Mouse (Mus musculus) forebrain, postnatal 0 days (tissue): Measurements from ENCODE around the gene Psmc2. TPM values are rescaled to one million over a fixed set of nuclear protein-coding genes. Genes with fewer than 3 reads are reported as not detected.
A peak's percentile ranks its signal among the peaks of the same experiment; 100 is the strongest.

Source experiments
- ATAC-seq: fragments of 200-750 bp; cut with Nextera tagmentation; 2 replicates; pipeline ENCODE4 v1.8.0; 2017; ENCODE audit warnings: mild to moderate bottlenecking, moderate library complexity
- DNase-seq: peaks from one replicate; pipeline ENCODE4 v3.0.0-alpha.2; 2015
- H3K27ac ChIP-seq: fragments of 300-500 bp; sonication (generic); 2 replicates; pipeline ENCODE4 v1.5.1; 2014; ENCODE audit warnings: low read depth, mild to moderate bottlenecking, antibody characterized with exemption, low read length, moderate library complexity, mixed read lengths
- H3K27me3 ChIP-seq: fragments of 300-500 bp; sonication (generic); 2 replicates; pipeline ENCODE4 v1.6.1; 2014; ENCODE audit warnings: mild to moderate bottlenecking, low read length, mixed read lengths; ENCODE audit not compliant: insufficient read depth
- H3K36me3 ChIP-seq: fragments of 300-500 bp; sonication (generic); 2 replicates; pipeline ENCODE4 v1.6.1; 2014; ENCODE audit warnings: mild to moderate bottlenecking, moderate library complexity; ENCODE audit not compliant: insufficient read depth
- H3K4me1 ChIP-seq: fragments of 300-500 bp; sonication (generic); 2 replicates; pipeline ENCODE4 v1.6.1; 2014; ENCODE audit warnings: antibody characterized with exemption; ENCODE audit not compliant: insufficient read depth
- H3K4me2 ChIP-seq: fragments of 300-500 bp; sonication (generic); 2 replicates; pipeline ENCODE4 v1.6.1; 2014; ENCODE audit warnings: low read depth, mild to moderate bottlenecking, moderate library complexity
- H3K4me3 ChIP-seq: fragments of 300-500 bp; sonication (generic); 2 replicates; pipeline ENCODE4 v1.5.1; 2014; ENCODE audit warnings: low read depth, low read length, mixed read lengths
- H3K9ac ChIP-seq: fragments of 300-500 bp; sonication (generic); 2 replicates; pipeline ENCODE4 v1.6.1; 2014; ENCODE audit warnings: mild to moderate bottlenecking
- H3K9me3 ChIP-seq: fragments of 300-500 bp; sonication (generic); 2 replicates; pipeline ENCODE4 v1.6.1; 2016; ENCODE audit warnings: low read length
- CTCF ChIP-seq: sonication (generic); IDR thresholded peaks from 2 replicates; pipeline ENCODE4 v1.5.1; 2016; ENCODE audit warnings: antibody characterized with exemption, control low read depth, low read depth
- WGBS: fragments of 180-500 bp; shearing (Covaris S2); extraction: QIAGEN DNeasy Blood & Tissue Kit; methylation state at CpG from one replicate; pipeline ENCODE4 v1.1.7; 2014; 5-methylcytosine and 5-hydroxymethylcytosine counted together
- polyA plus RNA-seq: library from polyadenylated mRNA; unstranded; fragments of >200 nt; fragmentation: Nextera tagmentation; extraction: Ambion mirVana; gene quantifications from 2 replicates; pipeline ENCODE4 v1.2.1, GENCODE M21; 2015
- total RNA-seq: library from RNA; depleted of rRNA; stranded (reverse); fragments of >200 nt; gene quantifications from 2 replicates; pipeline ENCODE4 v1.2.3, GENCODE M21; 2014; rRNA removed

The Psmc2 gene
- total and polyA plus RNA-seq, 2 experiments from 2014 or later, result 52.7 to 195 TPM

DNA sequence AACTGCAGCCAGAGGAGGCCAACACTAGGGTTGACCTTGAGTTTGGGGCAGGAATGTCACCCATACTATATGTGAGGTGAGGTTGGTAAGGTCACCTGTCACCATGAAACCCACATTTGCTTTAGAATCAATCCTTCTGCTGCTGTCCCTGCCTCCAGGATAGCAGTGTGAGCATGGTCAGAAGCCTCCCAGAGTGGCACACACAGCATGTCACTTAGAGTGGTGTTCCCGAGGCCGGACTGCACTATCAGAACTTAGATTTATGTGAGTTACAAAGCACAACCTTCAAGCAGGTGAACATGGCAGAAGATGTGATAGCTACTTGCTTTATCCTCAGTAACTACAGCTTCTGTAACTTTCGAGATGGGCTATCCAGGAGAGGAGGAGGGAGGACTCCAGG lies 46.7 kb downstream of the Psmc2 start:
- 76% methylated on average over 3 of the region's 3 CpGs for WGBS
- Histone ChIP-seq H3K9ac (no peak overlapping the region), H3K9me3 (no peaks in the 10 kb centered on the region), H3K27me3 (no peaks in the 10 kb centered on the region), H3K4me2 (no peak overlapping the region), H3K27ac (no peak overlapping the region), H3K4me1 (no peaks in the 10 kb centered on the region), H3K36me3 (no peaks in the 10 kb centered on the region), H3K4me3 (no peak overlapping the region)
- no peak for TF ChIP-seq CTCF
- DNase-seq, result no peak
- no peak for ATAC-seq

DNA sequence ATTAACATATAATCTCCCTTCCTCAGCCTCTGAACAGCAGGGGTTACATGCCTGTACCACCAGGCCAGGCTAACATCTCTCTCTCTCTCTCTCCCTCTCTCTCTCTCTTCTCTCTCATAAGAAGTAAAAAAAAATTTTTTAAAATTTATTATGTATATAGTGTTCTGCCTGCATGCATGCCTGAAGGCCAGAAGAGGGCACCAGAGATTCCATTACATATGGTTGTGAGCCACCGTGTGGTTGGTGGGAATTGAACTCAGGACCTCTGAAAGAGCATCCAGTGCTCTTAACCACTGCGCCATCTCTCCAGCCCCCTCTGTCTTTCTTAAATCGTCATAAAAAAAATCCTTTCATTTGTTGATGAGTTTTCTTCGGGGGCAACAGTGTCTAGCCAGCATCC lies 59.6 kb downstream of the Psmc2 start:
- Histone ChIP-seq H3K36me3 (no peaks in the 10 kb centered on the region), H3K9ac (no peak overlapping the region), H3K27ac (no peak overlapping the region), H3K4me1 (no peaks in the 10 kb centered on the region), H3K9me3 (no peaks in the 10 kb centered on the region), H3K4me2 (no peak overlapping the region), H3K27me3 (no peaks in the 10 kb centered on the region), H3K4me3 (no peak overlapping the region)
- DNase-seq, result no peak
- TF ChIP-seq CTCF, result peak; percentile 35
- ATAC-seq, result no peak
- 76% methylated on average over 4 of the region's 4 CpGs for whole genome bisulfite sequencing

GRCm38 (mm10) chr5:21846616-21847290 lies 61.7 kb downstream of the Psmc2 start:
- H3K27me3 ChIP-seq, result no peaks in the 10 kb centered on the region
- ATAC-seq (no peak), DNase-seq (no peak)
- 88% methylated on average over 20 of the region's 20 CpGs for WGBS
- H3K4me3 ChIP-seq, result no peak overlapping the region
- H3K27ac ChIP-seq, result no peak overlapping the region
- no peaks in the 10 kb centered on the region for H3K36me3 ChIP-seq
- H3K9ac ChIP-seq, result no peak overlapping the region
- TF ChIP-seq CTCF, result no peak
- H3K4me2 ChIP-seq, result no peak overlapping the region
- no peaks in the 10 kb centered on the region for H3K4me1 ChIP-seq
- no peaks in the 10 kb centered on the region for H3K9me3 ChIP-seq

- 81% methylated on average over 6 of the region's 6 CpGs for WGBS
Measured at GRCm38 (mm10) chr5:21847438-21847837, 62.4 kb downstream of the Psmc2 start.

DNA sequence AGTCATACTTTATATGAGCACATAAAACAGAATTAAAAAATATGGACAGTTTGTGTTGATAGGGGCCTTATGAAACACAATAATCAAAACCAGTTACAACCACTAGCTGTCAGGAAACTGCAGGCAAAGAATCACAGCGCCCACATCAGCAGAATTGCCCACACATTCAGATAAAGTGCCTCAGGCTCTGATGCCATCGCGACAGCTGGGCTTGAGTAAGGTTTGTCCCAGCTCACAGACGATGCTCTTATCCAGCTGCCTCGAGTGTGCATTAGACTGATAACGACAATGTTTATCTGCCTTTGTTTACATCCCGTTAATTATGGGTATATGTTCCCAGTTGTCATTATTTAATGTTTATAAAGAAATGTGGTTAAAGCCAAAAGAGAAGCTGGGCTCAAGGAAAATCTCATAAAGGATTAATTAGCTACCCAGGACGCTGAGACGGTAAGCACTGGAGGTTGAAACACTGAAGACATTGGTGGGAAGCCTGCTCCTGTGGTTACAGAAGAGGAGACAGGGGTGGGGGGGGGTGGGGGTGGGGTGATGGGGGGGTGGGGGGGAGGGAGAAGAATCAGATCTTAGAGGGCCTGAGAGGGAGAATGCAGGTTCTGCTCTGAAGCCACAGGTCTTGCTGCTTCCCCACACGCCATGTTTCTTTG lies 66.7 kb downstream of the Psmc2 start:
- H3K27ac ChIP-seq, result no peak overlapping the region
- DNase-seq (no peak), ATAC-seq (0 out of 2 replicates have a peak, but pooled peaks have one; percentile 16)
- H3K4me1 ChIP-seq, result no peaks in the 10 kb centered on the region
- no peak overlapping the region for H3K9ac ChIP-seq
- 33% methylated on average over 10 of the region's 10 CpGs for WGBS
- no peak overlapping the region for H3K4me3 ChIP-seq
- no peaks in the 10 kb centered on the region for H3K36me3 ChIP-seq
- no peaks in the 10 kb centered on the region for H3K27me3 ChIP-seq
- H3K9me3 ChIP-seq, result no peaks in the 10 kb centered on the region
- TF ChIP-seq CTCF, result no peak
- H3K4me2 ChIP-seq, result no peak overlapping the region

More at GRCm38 (mm10) chr5:21847438-21847837, 62.4 kb downstream of the Psmc2 start:
- Histone ChIP-seq H3K27ac (no peak overlapping the region), H3K36me3 (no peaks in the 10 kb centered on the region), H3K27me3 (no peaks in the 10 kb centered on the region), H3K9ac (no peak overlapping the region), H3K4me3 (no peak overlapping the region), H3K4me1 (no peaks in the 10 kb centered on the region), H3K4me2 (no peak overlapping the region), H3K9me3 (no peaks in the 10 kb centered on the region)
- ATAC-seq (no peak), DNase-seq (no peak)
- TF ChIP-seq CTCF, result no peak

Other genes starting within 250 kb of the Psmc2 start
- 2.0 and 7.9 TPM in 2 replicates for gene Lrrc17, start 241.7 kb upstream of the Psmc2 start, total RNA-seq
- gene Lrrc17, start 241.7 kb upstream of the Psmc2 start, polyA plus RNA-seq, result 3.1 and 4.9 TPM in 2 replicates
- gene Fbxl13, start 139.6 kb upstream of the Psmc2 start, total RNA-seq, result 0.29 and 0.46 TPM in 2 replicates
- gene Fbxl13, start 139.6 kb upstream of the Psmc2 start, polyA plus RNA-seq, result 0.43 and 0.46 TPM in 2 replicates
- 108 and 118 TPM in 2 replicates for gene Armc10, start 139.5 kb upstream of the Psmc2 start, total RNA-seq
- gene Armc10, start 139.5 kb upstream of the Psmc2 start, polyA plus RNA-seq, result 48.8 and 51.0 TPM in 2 replicates
- gene Napepld, start 83.9 kb upstream of the Psmc2 start, total RNA-seq, result 2.7 and 3.7 TPM in 2 replicates
- 1.1 TPM in 2 replicates for gene Napepld, start 83.9 kb upstream of the Psmc2 start, polyA plus RNA-seq
- 94.9 and 102 TPM in 2 replicates for gene Pmpcb, start 48.1 kb upstream of the Psmc2 start, total RNA-seq
- 64.7 and 68.6 TPM in 2 replicates for gene Pmpcb, start 48.1 kb upstream of the Psmc2 start, polyA plus RNA-seq
- gene Dnajc2, start within 50 bp of the Psmc2 start, total RNA-seq, result 42.7 and 48.4 TPM in 2 replicates
- 70.2 and 73.1 TPM in 2 replicates for gene Dnajc2, start within 50 bp of the Psmc2 start, polyA plus RNA-seq
- gene Slc26a5, start 80.3 kb downstream of the Psmc2 start, total RNA-seq, result 0.08 and 0.38 TPM in 2 replicates
- gene Slc26a5, start 80.3 kb downstream of the Psmc2 start, polyA plus RNA-seq, result 0.21 and 0.35 TPM in 2 replicates